Mouse (Mus musculus): ENCODE measurements at regions not wholly inside any gene's neighbourhood (a gene's known extent, or its start where the extent isn't known, plus 50 kb on each side); places are given as distances from the start of the nearest gene placed in this dataset.

DNA sequence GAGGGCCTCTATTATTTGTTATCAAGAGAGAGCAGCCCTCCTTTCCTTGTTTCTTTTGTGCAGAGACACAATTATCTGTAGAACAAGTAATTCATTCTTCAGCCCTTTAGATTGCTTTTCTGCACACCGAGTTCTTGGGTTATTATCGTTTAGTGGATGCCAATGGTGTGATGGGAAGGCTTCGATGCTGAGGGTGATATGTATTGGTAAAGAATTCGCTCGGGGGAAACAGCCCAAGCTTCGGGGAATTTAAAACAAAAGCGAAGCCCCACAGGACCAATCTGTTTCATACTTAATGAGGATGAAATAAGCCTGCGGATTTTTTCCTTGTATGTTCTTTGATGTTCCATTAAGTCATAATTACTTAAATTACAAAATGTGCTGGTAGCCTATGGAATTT, 352.0 kb downstream of the Phf14 start:
- H3K36me3 ChIP-seq (ENCODE audit: insufficient read depth, low read length) = no peaks in the 10 kb centered on the region
- no peaks in the 10 kb centered on the region for H3K4me1 ChIP-seq (ENCODE audit: insufficient read depth, low read length)
- H3K4me3 ChIP-seq (ENCODE audit: low read length) = no peak overlapping the region
- no peak for ATAC-seq (ENCODE audit: low FRiP score, low TSS enrichment)
- no peak overlapping the region for H3K4me2 ChIP-seq (replicated peaks; ENCODE audit: low read depth, low read length)
- no peaks in the 10 kb centered on the region for H3K9me3 ChIP-seq (ENCODE audit: low read length)
- 86% methylated on average over 8 of the region's 8 CpGs for WGBS
- H3K27ac ChIP-seq (ENCODE audit: low read length) = no peak overlapping the region
- H3K9ac ChIP-seq (replicated peaks; ENCODE audit: low read length) = no peak overlapping the region
- no peaks in the 10 kb centered on the region for H3K27me3 ChIP-seq (ENCODE audit: insufficient read depth, low read length)

DNA sequence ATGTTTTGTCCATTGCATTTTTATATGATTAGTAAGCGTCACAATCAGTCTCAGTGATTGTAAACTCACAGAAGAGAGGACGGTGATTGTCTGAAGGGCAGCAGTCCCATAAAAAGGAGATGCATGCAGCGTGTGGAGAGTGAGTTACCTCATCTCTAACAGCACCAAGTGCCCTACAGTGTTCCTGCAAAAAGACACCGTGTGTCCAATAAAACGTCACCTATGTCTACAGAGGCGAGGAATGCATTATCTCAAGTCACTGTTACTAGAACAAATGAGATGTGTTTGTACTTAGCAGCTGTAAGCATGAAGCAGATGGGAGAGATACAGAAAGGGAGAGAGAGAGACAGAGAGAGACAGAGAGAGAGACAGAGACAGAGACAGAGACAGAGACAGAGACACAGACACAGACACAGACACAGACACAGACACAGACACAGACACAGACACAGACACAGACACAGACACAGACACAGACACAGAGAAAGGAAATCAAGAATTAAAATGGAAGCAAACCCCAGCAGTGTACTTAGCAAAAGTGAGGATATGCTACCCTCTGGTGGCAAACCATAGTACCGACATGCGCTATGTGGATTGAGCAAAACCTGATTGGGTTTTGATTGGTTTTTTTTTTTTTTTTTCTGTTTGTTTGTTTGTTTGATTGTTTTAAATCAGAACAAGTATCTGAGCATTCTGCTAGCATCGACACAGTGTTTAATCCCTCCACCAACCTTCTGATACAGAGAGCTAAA, 352.9 kb downstream of the Phf14 start:
- H3K9me3 ChIP-seq (ENCODE audit: low read length) = no peaks in the 10 kb centered on the region
- H3K27ac ChIP-seq (ENCODE audit: low read length) = no peak overlapping the region
- no peak overlapping the region for H3K9ac ChIP-seq (replicated peaks; ENCODE audit: low read length)
- 36% methylated on average over 9 of the region's 9 CpGs for WGBS
- peak; percentile 89; the same call in 1 of the 2 replicates for ATAC-seq (ENCODE audit: low FRiP score, low TSS enrichment)
- no peaks in the 10 kb centered on the region for H3K36me3 ChIP-seq (ENCODE audit: insufficient read depth, low read length)
- H3K4me3 ChIP-seq (ENCODE audit: low read length) = no peak overlapping the region
- H3K4me1 ChIP-seq (ENCODE audit: insufficient read depth, low read length) = no peaks in the 10 kb centered on the region
- no peaks in the 10 kb centered on the region for H3K27me3 ChIP-seq (ENCODE audit: insufficient read depth, low read length)
- no peak overlapping the region for H3K4me2 ChIP-seq (replicated peaks; ENCODE audit: low read depth, low read length)

All from kidney, embryonic 16.5 days (tissue).